In genomic region chr1:139455226-139455869, GRCm38 (mm10) we compare ENCODE assay signal across 8 mouse cellular contexts. TPM values are rescaled to one million over a fixed set of nuclear protein-coding genes. Genes with fewer than 3 reads are reported as not detected.
DNase-seq lines count a peak whose midpoint lies in the region; ATAC-seq and TF ChIP-seq lines count a peak whose summit lies in the region.

No protein-coding gene starts in this region.

- peak overlapping the region; percentile 8; the same call in 1 of the 2 replicates for H3K27ac ChIP-seq in embryonic facial prominence, embryonic 14.5 days (replicated peaks; ENCODE audit: low read depth, low read length)
- H3K27ac ChIP-seq in hindbrain, postnatal 0 days = no peak overlapping the region

- no peaks in the 10 kb centered on the region for H3K27me3 ChIP-seq in embryonic facial prominence, embryonic 14.5 days (replicated peaks; ENCODE audit: control insufficient read depth, insufficient read depth, low read length)
- no peaks in the 10 kb centered on the region for H3K27me3 ChIP-seq in hindbrain, postnatal 0 days (ENCODE audit: insufficient read depth, low read length)

- peak; percentile 15 for ATAC-seq in embryonic facial prominence, embryonic 14.5 days (ENCODE audit: low read depth)
- ATAC-seq in hindbrain, postnatal 0 days = peak; percentile 27
- ATAC-seq in monocyte, adult 5-6 weeks (replicated peaks; ENCODE audit: insufficient number of reproducible peaks, low FRiP score, low TSS enrichment, poor library complexity, severe bottlenecking) = no peak; the same call in 1 of the 2 replicates

- peak overlapping the region; percentile 89 for H3K4me2 ChIP-seq in embryonic facial prominence, embryonic 14.5 days (ENCODE audit: low read depth, low read length)
- H3K4me2 ChIP-seq in hindbrain, postnatal 0 days (ENCODE audit: low read depth, low read length) = peak overlapping the region; percentile 96

- H3K4me1 ChIP-seq in embryonic facial prominence, embryonic 14.5 days (ENCODE audit: control insufficient read depth, insufficient read depth, low read length) = peaks cover 8% of the 10 kb centered on the region
- H3K4me1 ChIP-seq in hindbrain, postnatal 0 days (ENCODE audit: insufficient read depth, low read length) = peaks cover 4% of the 10 kb centered on the region; the same call in 1 of the 2 replicates

- peak overlapping the region; percentile 76 for H3K9ac ChIP-seq in embryonic facial prominence, embryonic 14.5 days (ENCODE audit: low read depth, low read length)
- peak overlapping the region; percentile 35 for H3K9ac ChIP-seq in hindbrain, postnatal 0 days (replicated peaks; ENCODE audit: low read length)

- WGBS in embryonic facial prominence, embryonic 14.5 days = 2% methylated on average over 17 of the region's 17 CpGs
- 3% methylated on average over 17 of the region's 17 CpGs for WGBS in hindbrain, postnatal 0 days

- DNase-seq in urinary bladder, postnatal 14 days (ENCODE audit: low spot score) = peak; percentile 11
- no peak for DNase-seq in urinary bladder, postnatal 36 days (ENCODE audit: low spot score in 2 of 2)
- peak; percentile 4 for DNase-seq in embryonic facial prominence, embryonic 14.5 days (ENCODE audit: low spot score)
- no peak for DNase-seq in hindbrain, postnatal 0 days (ENCODE audit: low spot score)
- peak; percentile 33 for DNase-seq in mesoderm, embryonic 11.5 days (ENCODE audit: low read depth, low spot score)
- no peak for DNase-seq in gastrocnemius, postnatal 25 days
- no peak for DNase-seq in thymus, postnatal 10 days (ENCODE audit: low spot score in 2 of 2)

- H3K9me3 ChIP-seq in embryonic facial prominence, embryonic 14.5 days (ENCODE audit: control insufficient read depth, low read length) = no peaks in the 10 kb centered on the region
- no peaks in the 10 kb centered on the region for H3K9me3 ChIP-seq in hindbrain, postnatal 0 days (ENCODE audit: low read length)

- peak overlapping the region; percentile 83 for H3K4me3 ChIP-seq in embryonic facial prominence, embryonic 14.5 days (ENCODE audit: low read depth, low read length)
- peak overlapping the region; percentile 76 for H3K4me3 ChIP-seq in hindbrain, postnatal 0 days (ENCODE audit: low read length)

- TF ChIP-seq CTCF in hindbrain, postnatal 0 days (IDR thresholded peaks at IDR 0.05; ENCODE audit: low read depth) = no peak

- H3K36me3 ChIP-seq in embryonic facial prominence, embryonic 14.5 days (ENCODE audit: control insufficient read depth, insufficient read depth, low read length) = peaks cover 19% of the 10 kb centered on the region; the same call in 1 of the 2 replicates
- no peaks in the 10 kb centered on the region for H3K36me3 ChIP-seq in hindbrain, postnatal 0 days (ENCODE audit: insufficient read depth, low read length)

RNA-seq across cellular contexts. Expression of gene Aspm, which starts 0.8 kb away (rescaled TPM):
- polyA plus RNA-seq in embryonic facial prominence, embryonic 14.5 days (2014; fragmentation: Nextera tagmentation; extraction: Ambion mirVana) = 14.8 and 16.3 TPM in 2 replicates
- 6.1 and 6.3 TPM in 2 replicates for total RNA-seq in hindbrain, postnatal 0 days (2014; rRNA removed)
- polyA plus RNA-seq in hindbrain, postnatal 0 days (2015; fragmentation: Nextera tagmentation; extraction: Ambion mirVana) = 2.9 and 3.9 TPM in 2 replicates
- total RNA-seq in monocyte, adult 5-6 weeks (2017) = 0.43 to 1.3 TPM (median 0.48 TPM) in 3 replicates
- total RNA-seq in gastrocnemius, postnatal 25 days (2021) = under 1 TPM; 0.41 to 0.51 TPM

RNA-seq across cellular contexts. Expression of gene Zbtb41, which starts 33.3 kb away (rescaled TPM):
- 13.3 and 13.7 TPM in 2 replicates for polyA plus RNA-seq in embryonic facial prominence, embryonic 14.5 days (2014; fragmentation: Nextera tagmentation; extraction: Ambion mirVana)
- 29.9 and 31.1 TPM in 2 replicates for total RNA-seq in hindbrain, postnatal 0 days (2014; rRNA removed)
- 10.0 and 10.3 TPM in 2 replicates for polyA plus RNA-seq in hindbrain, postnatal 0 days (2015; fragmentation: Nextera tagmentation; extraction: Ambion mirVana)
- 17.3 to 20.9 TPM (median 18.1 TPM) in 3 replicates for total RNA-seq in monocyte, adult 5-6 weeks (2017)
- 10 to 100 TPM; 15.2 to 16.9 TPM for total RNA-seq in gastrocnemius, postnatal 25 days (2021)

RNA-seq across cellular contexts. Expression of gene F13b, which starts 46.2 kb away (rescaled TPM):
- polyA plus RNA-seq in embryonic facial prominence, embryonic 14.5 days (2014; fragmentation: Nextera tagmentation; extraction: Ambion mirVana) = not detected in 2 replicates
- total RNA-seq in hindbrain, postnatal 0 days (2014; rRNA removed) = not detected in 2 replicates
- 0.08 TPM in 1 of 2 replicates, not detected in the other for polyA plus RNA-seq in hindbrain, postnatal 0 days (2015; fragmentation: Nextera tagmentation; extraction: Ambion mirVana)
- total RNA-seq in monocyte, adult 5-6 weeks (2017) = not detected in 3 replicates
- total RNA-seq in gastrocnemius, postnatal 25 days (2021) = not detected

Comparison
In these comparisons a context has a peak if more than half of its experiments do, and no peak if none do; other contexts are left out.
1. DNase-seq: peak in urinary bladder, postnatal 14 days (single experiment), embryonic facial prominence, embryonic 14.5 days (single experiment) and mesoderm, embryonic 11.5 days (single experiment); none in urinary bladder, postnatal 36 days (0 of 2), hindbrain, postnatal 0 days (single experiment), gastrocnemius, postnatal 25 days (single experiment) and thymus, postnatal 10 days (0 of 2).